Mouse (Mus musculus): ENCODE measurements around the gene Cdc42ep2.

DNA sequence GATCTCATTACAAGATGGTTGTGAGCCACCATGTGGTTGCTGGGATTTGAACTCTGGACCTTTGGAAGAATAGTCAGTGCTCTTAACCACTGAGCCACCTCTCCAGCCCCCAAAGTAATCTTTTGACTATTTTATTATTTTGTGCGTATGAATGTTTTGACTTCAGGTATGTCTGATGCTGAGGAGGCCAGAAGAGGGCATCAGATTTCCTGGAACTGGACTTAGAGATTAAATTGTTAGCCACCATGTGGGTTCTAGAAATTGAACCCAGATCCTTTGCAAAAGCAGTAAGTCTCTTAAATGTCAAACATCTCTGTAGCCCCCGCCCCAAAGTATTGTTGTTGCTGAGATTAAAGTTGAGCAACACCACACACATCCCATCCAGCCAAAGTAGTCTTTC lies 41.3 kb upstream of the Cdc42ep2 start:
- TF ChIP-seq CTCF (conservative IDR thresholded peaks at IDR 0.05; ENCODE audit: low read length) (no peak), NANOG (IDR thresholded peaks at IDR 0.05; ENCODE audit: borderline replicate concordance, low read length) (no peak)
